Mouse (Mus musculus) activated CD4-positive, CD25-positive, alpha-beta regulatory T cell, adult 4 months (primary cell): Measurements from ENCODE around the gene Cd3eap. TPM values are rescaled to one million over a fixed set of nuclear protein-coding genes. Genes with fewer than 3 reads are reported as not detected.

Experiments used
- ATAC-seq: one replicate; pipeline ENCODE4 v1.8.0; 2017
- polyA plus RNA-seq, 2 experiments: library from polyadenylated mRNA; unstranded; fragments of 100-300 nt; shearing (Covaris generic); gene quantifications; one replicate each; pipeline ENCODE4 v1.2.1; 2017

Cd3eap gene
- polyA plus RNA-seq, 2 experiments from 2014 or later, result 19.4 to 20.2 TPM

GRCm38 (mm10) chr7:19361720-19362119 is 2.4 kb upstream of the Cd3eap start:
- ATAC-seq, result peak; percentile 36

GRCm38 (mm10) chr7:19360944-19361343 is 1.7 kb upstream of the Cd3eap start:
- ATAC-seq, result no peak

DNA sequence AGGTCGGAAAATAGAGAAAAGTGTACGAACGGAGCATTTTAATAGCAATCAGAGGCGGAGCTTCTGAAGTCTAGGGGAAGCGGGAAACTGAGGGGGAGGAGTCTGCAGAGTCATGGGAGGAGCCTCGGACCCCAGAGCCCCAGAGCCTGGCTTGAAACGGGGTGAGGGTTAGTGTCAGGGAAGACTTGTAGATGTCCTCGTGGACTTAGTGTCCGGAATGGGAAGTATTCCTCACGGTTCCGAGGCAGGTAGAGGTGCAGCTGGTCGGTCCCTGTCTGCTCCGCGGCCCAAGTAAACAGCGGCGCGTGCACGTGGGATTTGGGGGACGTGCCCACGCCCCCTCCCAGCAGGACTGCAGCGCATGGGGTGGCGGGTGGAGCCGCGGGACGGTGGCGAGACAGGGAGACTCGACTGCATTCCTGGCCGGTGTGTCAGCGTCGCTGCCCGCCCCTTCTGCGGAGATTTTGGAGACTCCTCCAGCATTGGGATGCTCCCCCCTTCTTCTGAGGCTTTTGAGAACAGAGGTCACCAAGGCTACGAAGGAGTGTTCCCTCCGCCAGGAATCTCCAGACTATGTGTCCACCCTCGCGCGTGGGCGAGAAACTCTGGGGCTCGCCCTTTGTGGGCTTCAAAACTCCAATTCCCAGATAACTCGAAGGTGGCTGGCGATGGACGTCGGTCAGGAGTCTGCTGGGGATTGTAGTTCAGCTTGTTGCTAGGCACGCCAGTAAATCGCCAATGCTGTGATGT is 784 bp upstream of the Cd3eap start:
- peak; percentile 34 for ATAC-seq

DNA sequence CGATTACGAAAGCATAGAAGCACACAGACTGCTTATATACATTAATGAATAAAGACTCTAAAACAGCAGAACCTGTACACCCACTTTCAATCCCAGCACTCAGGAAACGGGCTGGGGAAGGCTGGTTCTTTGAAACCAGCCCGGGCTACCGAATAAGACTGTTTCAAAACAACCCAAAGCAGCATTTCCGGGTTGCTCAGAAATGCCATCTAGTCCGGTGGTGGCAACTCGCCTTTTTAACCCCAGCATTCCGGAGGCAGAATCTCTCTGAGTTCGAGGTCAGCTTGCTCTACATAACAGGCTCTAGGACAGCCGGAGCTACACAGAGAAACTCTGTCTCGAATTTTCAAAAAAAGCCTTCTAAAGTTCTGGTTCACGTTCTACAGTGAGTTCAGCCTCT is 649 bp downstream of the Cd3eap start:
- no peak for ATAC-seq

- no peak for ATAC-seq
Measured at GRCm38 (mm10) chr7:19357381-19358375, 1.6 kb downstream of the Cd3eap start.

GRCm38 (mm10) chr7:19356311-19356710 is 3.0 kb downstream of the Cd3eap start:
- ATAC-seq, result no peak

DNA sequence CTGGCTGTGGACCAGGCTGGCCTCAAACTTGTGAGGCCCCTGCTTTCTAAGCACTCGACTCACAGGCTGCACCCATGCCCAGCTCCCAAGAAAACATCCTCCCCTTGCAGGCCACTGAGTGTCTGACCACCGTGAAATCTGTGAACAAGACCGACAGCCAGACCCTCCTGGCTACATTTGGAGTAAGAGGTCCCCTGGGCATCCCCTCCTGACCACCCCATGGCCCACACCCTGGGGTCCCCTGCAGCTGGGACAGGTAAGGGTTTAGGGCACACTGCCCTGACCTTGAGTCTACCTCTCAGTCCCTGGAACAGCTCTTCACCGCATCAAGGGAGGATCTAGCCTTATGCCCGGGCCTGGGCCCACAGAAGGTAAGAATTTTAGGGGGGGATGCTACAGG is 4.3 kb downstream of the Cd3eap start:
- ATAC-seq, result no peak

DNA sequence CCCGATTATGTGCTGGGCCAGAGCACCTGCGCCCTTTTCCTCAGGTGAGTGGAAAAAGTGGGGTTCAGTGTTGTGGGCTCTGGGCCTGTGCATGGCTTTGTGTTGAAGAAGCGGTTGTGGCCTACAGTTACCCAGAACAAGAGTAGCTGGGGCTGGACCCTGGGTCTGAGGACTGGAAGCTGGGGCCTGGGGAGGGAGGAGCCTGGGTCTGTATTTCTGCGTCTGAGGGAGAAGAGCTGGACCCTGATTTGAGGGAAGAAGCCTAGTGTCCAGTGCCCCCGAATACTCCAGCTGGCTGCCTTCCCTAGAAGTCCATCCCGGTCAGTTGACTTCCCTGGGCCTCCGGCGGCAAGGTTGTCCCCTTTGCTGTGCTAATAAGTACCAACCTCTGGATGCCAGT is 9.1 kb downstream of the Cd3eap start:
- no peak for ATAC-seq

- no peak for ATAC-seq
Measured at GRCm38 (mm10) chr7:19349188-19349915, 9.9 kb downstream of the Cd3eap start.

GRCm38 (mm10) chr7:19344938-19345471 is 14.3 kb downstream of the Cd3eap start:
- peak; percentile 91 for ATAC-seq

GRCm38 (mm10) chr7:19344237-19344847 is 14.9 kb downstream of the Cd3eap start, which contains the start of gene Ercc1:
Gene Ercc1 (plus strand): TSS chr7:19344778.
- peak; percentile 1 for ATAC-seq

GRCm38 (mm10) chr7:19343210-19343808 is 16.0 kb downstream of the Cd3eap start:
- ATAC-seq, result no peak

GRCm38 (mm10) chr7:19342481-19343027 is 16.7 kb downstream of the Cd3eap start:
- ATAC-seq, result no peak

DNA sequence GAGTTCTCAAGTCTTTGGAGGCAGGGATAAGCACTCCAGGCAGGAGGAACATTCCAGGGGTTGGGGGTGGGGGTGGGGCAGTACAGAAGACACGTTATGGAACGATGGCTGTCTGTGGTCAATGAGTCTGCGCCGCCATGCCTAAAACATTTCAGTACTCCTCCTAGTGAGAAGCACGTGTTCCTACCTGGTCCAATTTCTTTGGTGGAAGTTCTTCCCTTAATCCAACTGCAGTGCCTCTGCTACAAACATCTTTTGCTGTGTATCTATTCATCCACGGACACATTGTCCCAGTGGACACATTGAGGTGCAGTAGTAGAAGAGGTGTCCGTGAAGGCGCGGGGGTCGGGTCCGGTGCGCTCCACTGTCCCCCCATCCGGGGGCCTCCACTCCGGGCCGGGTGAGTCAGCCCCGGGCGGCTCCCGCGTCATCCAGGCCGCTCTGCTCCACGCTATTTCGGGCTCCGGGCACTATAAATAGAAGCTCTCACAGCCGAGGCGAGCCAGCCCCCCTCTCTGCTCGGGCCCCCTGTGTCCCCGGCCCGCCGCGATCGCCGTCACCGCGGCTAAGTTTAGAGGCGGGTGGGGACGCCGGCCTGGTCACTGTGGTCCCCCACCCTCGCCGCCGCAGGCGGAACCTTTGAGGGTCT is 17.4 kb downstream of the Cd3eap start:
- ATAC-seq, result no peak

DNA sequence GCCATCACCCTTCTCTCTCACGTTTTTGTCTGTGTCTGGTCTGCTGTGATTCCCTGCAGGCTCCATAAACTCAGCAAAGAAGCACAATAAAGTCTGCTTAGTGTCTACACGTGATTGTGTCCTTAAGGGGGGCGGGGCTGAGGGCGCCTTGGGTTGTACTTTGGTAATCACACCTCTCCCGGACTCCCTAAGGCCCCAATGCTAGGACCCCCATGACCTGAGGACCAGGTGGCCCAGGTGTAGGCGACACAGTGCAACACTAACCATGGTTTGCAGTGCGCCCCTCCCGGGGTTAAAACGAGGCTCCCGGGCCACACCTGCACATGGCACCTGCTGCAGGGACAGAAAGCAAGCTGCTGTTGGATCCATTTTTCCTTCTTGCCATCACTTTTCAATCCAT is 18.0 kb downstream of the Cd3eap start:
- ATAC-seq, result no peak

- ATAC-seq, result no peak
Measured at GRCm38 (mm10) chr7:19338596-19338995, 20.7 kb downstream of the Cd3eap start.

DNA sequence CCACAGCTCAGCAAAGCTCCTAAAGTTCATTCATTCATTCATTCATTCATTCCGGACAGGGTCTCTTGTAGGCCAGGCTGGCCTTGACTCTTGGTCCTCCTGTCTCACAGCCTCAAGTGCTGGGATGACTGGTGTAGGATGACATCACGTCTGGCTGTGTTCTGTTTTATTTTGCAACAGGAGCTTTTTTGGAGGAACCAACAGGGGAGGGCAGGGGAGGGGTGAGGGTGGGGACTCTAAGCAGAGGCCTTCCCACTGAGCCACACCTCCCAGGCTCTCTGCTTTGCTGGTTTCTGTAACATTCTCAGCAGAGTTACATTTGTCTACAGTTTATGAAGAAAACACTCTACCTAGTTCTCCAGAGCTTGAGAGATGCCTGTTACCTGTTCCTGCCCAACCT is 21.2 kb downstream of the Cd3eap start:
- no peak for ATAC-seq

GRCm38 (mm10) chr7:19337122-19337521 is 22.2 kb downstream of the Cd3eap start:
- no peak for ATAC-seq

DNA sequence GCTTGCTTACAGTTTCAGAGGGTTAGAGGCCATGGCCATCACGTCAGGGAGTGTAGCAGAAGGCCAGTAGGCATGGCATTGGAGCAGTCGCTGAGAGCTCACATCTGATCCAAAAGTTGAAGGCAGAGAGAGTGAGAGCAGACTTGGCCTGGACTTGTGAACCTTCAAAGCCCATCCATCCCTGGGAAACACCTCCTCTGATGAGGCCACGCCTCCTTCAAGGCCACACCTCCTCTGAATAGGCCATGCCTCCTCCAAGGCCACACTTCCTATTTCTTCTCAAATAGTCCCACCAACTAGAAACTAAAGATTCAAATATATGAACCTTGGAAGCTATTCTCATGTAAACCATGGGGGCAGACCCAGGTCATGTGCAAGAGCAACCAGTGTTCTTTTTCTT is 23.7 kb downstream of the Cd3eap start:
- ATAC-seq, result no peak

DNA sequence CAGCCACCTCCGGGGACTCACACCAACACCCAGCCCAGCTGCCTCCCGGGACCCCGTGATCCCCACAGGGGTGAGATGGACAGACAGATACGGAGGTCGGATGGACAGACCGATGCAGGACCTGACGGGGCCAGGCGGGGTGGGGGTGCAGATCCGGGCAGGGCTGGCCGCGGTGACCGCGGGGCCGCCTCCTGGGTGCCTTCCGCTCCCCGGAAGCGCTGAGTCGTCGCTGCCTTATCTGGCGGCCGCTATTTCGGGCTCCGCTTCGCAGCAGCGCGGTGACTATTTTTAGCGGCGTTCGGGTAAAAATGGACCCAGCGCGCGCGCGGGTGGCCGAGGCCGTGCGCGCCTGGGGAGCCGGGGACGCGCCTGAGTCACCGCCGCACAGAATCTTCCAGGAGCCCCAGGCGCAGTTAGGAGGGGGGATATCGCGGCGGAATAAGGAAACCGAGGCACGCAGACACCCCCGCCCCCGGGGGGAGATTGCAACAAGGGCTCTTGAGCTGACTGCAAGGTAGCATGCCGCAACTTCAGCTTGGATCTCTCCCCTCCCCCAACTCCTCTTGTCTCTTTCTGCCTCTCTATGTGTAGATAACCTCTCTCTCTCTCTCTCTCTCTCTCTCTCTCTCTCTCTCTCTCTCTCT is 26.5 kb downstream of the Cd3eap start:
- peak; percentile 92 for ATAC-seq
